Mouse (Mus musculus) limb, embryonic 14.5 days (tissue): ENCODE results near the gene Hist1h1c. TPM values are rescaled to one million over a fixed set of nuclear protein-coding genes. Genes with fewer than 3 reads are reported as not detected.
"Not testable (repeated sequence)": the region's sequence is repeated elsewhere in the genome, so short reads cannot be mapped to it uniquely, and the experiment has no call there.

Experiments
- ATAC-seq: fragments of 200-750 bp; cut with Nextera tagmentation; 2 replicates; pipeline ENCODE4 v1.8.0; 2017; ENCODE audit warnings: low read depth, moderate number of reproducible peaks, moderate TSS enrichment; ENCODE audit not compliant: low FRiP score
- DNase-seq: peaks from one replicate; pipeline ENCODE4 v3.0.0-alpha.2; 2015; ENCODE audit warnings: low spot score
- H3K27ac ChIP-seq: fragments of 300-500 bp; sonication (generic); replicated peaks from 2 replicates; pipeline ENCODE4 v1.5.1; 2014; ENCODE audit warnings: low read depth, mild to moderate bottlenecking, low read length, moderate library complexity, mixed read lengths
- H3K27me3 ChIP-seq: fragments of 300-500 bp; sonication (generic); 2 replicates; pipeline ENCODE4 v1.6.1; 2014; ENCODE audit warnings: low read length, mixed read lengths; ENCODE audit not compliant: control insufficient read depth, insufficient read depth
- H3K36me3 ChIP-seq: fragments of 300-500 bp; sonication (generic); 2 replicates; pipeline ENCODE4 v1.6.1; 2014; ENCODE audit warnings: mild to moderate bottlenecking, low read length, moderate library complexity, mixed read lengths; ENCODE audit not compliant: control insufficient read depth, insufficient read depth
- H3K4me1 ChIP-seq: fragments of 300-500 bp; sonication (generic); 2 replicates; pipeline ENCODE4 v1.6.1; 2014; ENCODE audit warnings: antibody characterized with exemption, low read length, mixed read lengths; ENCODE audit not compliant: control insufficient read depth, insufficient read depth
- H3K4me2 ChIP-seq: fragments of 300-500 bp; sonication (generic); replicated peaks from 2 replicates; pipeline ENCODE4 v1.6.1; 2014; ENCODE audit warnings: low read depth, mild to moderate bottlenecking, low read length, moderate library complexity; ENCODE audit not compliant: severe bottlenecking
- H3K4me3 ChIP-seq: fragments of 300-500 bp; sonication (generic); replicated peaks from 2 replicates; pipeline ENCODE4 v1.5.1; 2014; ENCODE audit warnings: low read length
- H3K9ac ChIP-seq: fragments of 300-500 bp; sonication (generic); 2 replicates; pipeline ENCODE4 v1.6.1; 2014; ENCODE audit warnings: mild to moderate bottlenecking, low read depth, low read length, moderate library complexity; ENCODE audit not compliant: severe bottlenecking
- H3K9me3 ChIP-seq: fragments of 300-500 bp; sonication (generic); 2 replicates; pipeline ENCODE4 v1.6.1; 2016; ENCODE audit warnings: low read length; ENCODE audit not compliant: control insufficient read depth
- POLR2A ChIP-seq: fragments of 200-500 bp; IDR thresholded peaks from 2 replicates; pipeline ENCODE4 v1.8.0; 2012; ENCODE audit warnings: inconsistent platforms, mild to moderate bottlenecking, moderate library complexity, borderline replicate concordance; ENCODE audit not compliant: insufficient read depth, insufficient read length; ENCODE audit errors: extremely low read depth
- WGBS: fragments of 180-500 bp; shearing (Covaris S2); extraction: QIAGEN DNeasy Blood & Tissue Kit; methylation state at CpG from one replicate; pipeline ENCODE4 v1.1.7; 2014; 5-methylcytosine and 5-hydroxymethylcytosine counted together
- microRNA-seq: library from miRNA; unstranded; fragments of <30 nt; microRNA quantifications from one replicate; pipeline ENCODE4, GENCODE M21; 2016
- polyA plus RNA-seq, 2 experiments: library from polyadenylated mRNA; depleted of rRNA in 1 of 2; stranded (reverse) in 1 of 2; unstranded in 1 of 2; fragments of >200 nt; fragmentation: Nextera tagmentation in 1 of 2; extraction: Ambion mirVana in 1 of 2; gene quantifications; 2 replicates each; pipeline versions ENCODE4 v1.2.1 to v1.2.3; 2012 to 2014

The Hist1h1c gene
- polyA plus RNA-seq, 2 experiments, result 23.7 to 24.7 TPM

DNA sequence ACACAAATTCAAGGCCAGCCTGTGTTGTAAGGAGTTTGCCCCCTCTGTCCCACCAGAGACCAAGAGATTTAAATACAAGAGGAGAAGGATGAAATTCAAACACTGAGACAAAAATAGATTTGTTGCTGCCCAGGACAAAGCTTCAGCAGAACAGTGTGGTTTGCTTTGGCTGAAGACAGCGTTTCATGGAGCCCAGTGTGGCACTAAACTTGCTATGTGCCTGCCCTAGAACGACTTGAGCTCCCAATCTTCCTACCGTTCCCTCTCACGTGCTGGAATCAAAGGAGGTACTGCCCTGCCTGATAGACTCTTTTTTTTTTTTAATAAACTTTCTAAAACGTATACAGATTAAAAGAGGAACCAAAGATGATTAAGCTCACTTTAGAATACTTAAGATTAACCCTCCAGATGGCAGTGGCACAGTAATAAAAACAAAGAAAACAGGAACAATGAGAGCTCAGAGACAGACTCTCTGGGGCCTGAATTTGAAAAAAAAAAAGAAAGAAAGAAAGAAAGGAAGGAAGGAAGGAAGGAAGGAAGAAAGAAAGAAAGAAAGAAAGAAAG lies 30.3 kb downstream of the Hist1h1c start:
- Histone ChIP-seq H3K36me3 (no peaks in the 10 kb centered on the region), H3K27me3 (no peaks in the 10 kb centered on the region), H3K4me3 (no peak overlapping the region), H3K27ac (no peak overlapping the region), H3K9ac (no peak overlapping the region), H3K4me1 (peaks cover 6% of the 10 kb centered on the region), H3K9me3 (no peaks in the 10 kb centered on the region), H3K4me2 (no peak overlapping the region)
- no peak for TF ChIP-seq POLR2A
- DNase-seq (no peak), ATAC-seq (no peak)
- WGBS, result 53% methylated on average over 5 of the region's 5 CpGs

DNA sequence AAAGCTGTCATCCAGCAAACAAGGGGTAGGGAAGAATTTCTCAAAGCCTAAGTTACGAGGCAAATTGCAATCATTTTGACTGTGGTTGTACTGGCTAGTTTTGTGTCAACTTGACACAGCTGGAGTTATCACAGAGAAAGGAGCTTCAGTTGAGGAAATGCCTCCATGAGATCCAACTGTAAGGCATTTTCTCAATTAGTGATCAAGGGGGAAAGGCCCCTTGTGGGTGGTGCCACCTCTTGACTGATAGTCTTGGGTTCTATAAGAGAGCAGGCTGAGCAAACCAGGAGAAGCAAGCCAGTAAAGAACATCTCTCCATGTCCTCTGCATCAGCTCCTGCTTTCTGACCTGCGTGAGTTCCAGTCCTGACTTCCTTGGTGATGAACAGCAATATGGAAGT lies 31.0 kb downstream of the Hist1h1c start, which contains the start of gene Trim38:
TSS of gene Trim38 (plus strand) at position 301 of the 400 bp plus-strand sequence.
- H3K9me3 ChIP-seq, H3K4me3 ChIP-seq, H3K36me3 ChIP-seq, H3K4me2 ChIP-seq, H3K4me1 ChIP-seq, H3K27ac ChIP-seq, H3K27me3 ChIP-seq, DNase-seq, ATAC-seq, H3K9ac ChIP-seq: not testable (repeated sequence)
- WGBS, result 87% methylated on average over 2 of the region's 2 CpGs

DNA sequence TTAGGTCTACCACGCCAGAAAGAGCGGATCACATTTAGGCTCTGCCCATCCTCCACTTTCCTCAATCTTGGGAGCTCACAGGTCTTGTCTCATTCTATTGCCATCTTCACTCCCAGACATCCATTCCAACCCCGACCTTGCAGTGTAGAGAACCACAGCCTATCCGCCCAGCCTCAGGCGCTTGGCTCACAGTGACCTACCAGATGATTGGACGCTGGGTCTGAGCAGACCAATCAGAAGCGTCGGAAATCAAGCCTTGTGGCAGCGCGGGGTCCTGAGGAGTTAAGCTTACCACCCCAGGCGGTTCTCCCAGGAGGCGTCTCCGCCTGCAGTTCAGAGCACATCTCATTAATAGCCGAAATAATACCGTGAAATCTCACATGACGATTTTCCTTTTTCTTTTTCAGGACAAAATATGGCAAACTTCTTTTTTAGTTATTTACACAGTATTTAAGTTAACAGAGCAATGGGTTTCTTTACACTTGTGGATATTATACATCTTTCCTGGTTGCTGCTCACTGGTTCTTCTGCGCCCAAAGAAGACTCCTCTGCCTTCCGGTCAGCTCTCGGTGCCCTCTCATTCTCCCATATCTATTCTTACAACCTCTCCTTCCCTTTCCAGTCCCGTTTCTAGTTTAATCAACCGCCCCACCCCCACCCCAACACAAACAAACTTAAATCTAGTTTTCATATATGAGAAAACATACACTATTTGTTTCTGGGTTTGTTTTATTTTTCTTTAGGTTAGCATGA lies 34.1 kb downstream of the Hist1h1c start:
- peak overlapping the region; percentile 25 for H3K4me2 ChIP-seq
- no peak for TF ChIP-seq POLR2A
- DNase-seq, result peak; percentile 55
- no peaks in the 10 kb centered on the region for H3K4me1 ChIP-seq
- H3K9ac ChIP-seq, result no peak overlapping the region
- WGBS, result 23% methylated on average over 21 of the region's 21 CpGs
- no peaks in the 10 kb centered on the region for H3K27me3 ChIP-seq
- peak; percentile 87 for ATAC-seq
- no peaks in the 10 kb centered on the region for H3K36me3 ChIP-seq
- H3K27ac ChIP-seq, result no peak overlapping the region
- H3K4me3 ChIP-seq, result peak overlapping the region; percentile 7; the same call in 1 of the 2 replicates
- no peaks in the 10 kb centered on the region for H3K9me3 ChIP-seq

DNA sequence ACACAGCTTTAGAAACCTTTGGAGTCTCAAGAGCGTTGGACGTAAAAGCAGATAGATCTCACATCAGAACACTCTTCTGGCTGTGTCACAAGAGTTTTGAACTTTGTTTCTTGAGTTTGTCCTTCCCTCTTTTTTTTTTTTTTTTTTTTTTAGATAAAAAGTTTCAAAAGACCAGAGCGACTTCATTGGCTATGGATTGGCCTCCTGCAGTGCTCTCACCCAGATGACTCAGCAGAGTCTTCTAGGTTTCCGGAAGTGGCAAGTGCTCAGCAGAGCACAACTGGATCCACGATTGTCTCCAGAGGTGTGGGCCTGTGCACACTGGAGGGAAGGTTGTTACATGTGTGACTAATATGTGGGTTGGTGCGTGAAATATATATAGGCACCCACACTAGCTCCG lies 39.7 kb downstream of the Hist1h1c start:
- 93% methylated on average over 7 of the region's 7 CpGs for WGBS
- no peak for DNase-seq
- Histone ChIP-seq H3K27me3 (no peaks in the 10 kb centered on the region), H3K4me1 (no peaks in the 10 kb centered on the region), H3K9me3 (no peaks in the 10 kb centered on the region), H3K27ac (no peak overlapping the region), H3K4me2 (no peak overlapping the region), H3K9ac (no peak overlapping the region), H3K36me3 (no peaks in the 10 kb centered on the region), H3K4me3 (no peak overlapping the region)
- no peak for ATAC-seq
- TF ChIP-seq POLR2A, result no peak

DNA sequence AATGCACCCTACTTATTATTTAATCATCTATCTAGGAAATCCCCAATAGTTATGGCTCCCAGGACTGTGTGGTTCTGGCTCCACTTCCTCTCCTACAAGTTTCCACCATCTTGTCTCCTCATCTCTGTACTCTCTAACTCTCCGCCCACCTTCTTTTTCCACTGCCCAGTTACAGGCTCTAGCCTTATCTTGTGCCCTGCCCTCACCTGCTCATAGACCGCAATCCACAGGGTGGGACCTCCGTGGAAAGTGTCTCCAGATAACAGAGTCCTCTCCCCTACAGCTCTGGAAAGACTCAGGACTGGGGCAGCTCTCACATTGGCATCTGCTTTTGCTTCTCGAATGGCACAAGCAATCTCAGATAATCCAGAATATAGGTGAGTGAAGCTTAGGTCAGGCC lies 40.4 kb downstream of the Hist1h1c start:
- TF ChIP-seq POLR2A, result no peak
- ATAC-seq, result no peak
- Histone ChIP-seq H3K4me1 (no peaks in the 10 kb centered on the region), H3K36me3 (no peaks in the 10 kb centered on the region), H3K9me3 (no peaks in the 10 kb centered on the region), H3K9ac (no peak overlapping the region), H3K4me2 (no peak overlapping the region), H3K27me3 (no peaks in the 10 kb centered on the region), H3K4me3 (no peak overlapping the region), H3K27ac (no peak overlapping the region)
- DNase-seq, result no peak
- 83% methylated on average over 4 of the region's 4 CpGs for WGBS

Small RNA genes lying within 50 kb of the gene (microRNA-seq; reads per million reads assigned to microRNA genes)
- gene Gm44314, result not detected
- not detected for gene Gm44484

Other genes with a start within 250 kb of the Hist1h1c start
Only the 30 nearest of the 37 such genes appear.
- 4.1 and 7.4 TPM in 2 replicates for gene Hist1h3f, start 194.8 kb upstream of the Hist1h1c start, polyA plus RNA-seq (2012; rRNA removed)
- gene Hist1h3f, start 194.8 kb upstream of the Hist1h1c start, polyA plus RNA-seq (2014; fragmentation: Nextera tagmentation; extraction: Ambion mirVana), result 0.65 and 1.00 TPM in 2 replicates
- gene Hist1h4f, start 187.2 kb upstream of the Hist1h1c start, polyA plus RNA-seq (2012; rRNA removed), result 13.7 and 21.4 TPM in 2 replicates
- 2.6 and 2.8 TPM in 2 replicates for gene Hist1h4f, start 187.2 kb upstream of the Hist1h1c start, polyA plus RNA-seq (2014; fragmentation: Nextera tagmentation; extraction: Ambion mirVana)
- 0.50 and 0.62 TPM in 2 replicates for gene Hist1h1d, start 185.5 kb upstream of the Hist1h1c start, polyA plus RNA-seq (2012; rRNA removed)
- 0.47 and 0.61 TPM in 2 replicates for gene Hist1h1d, start 185.5 kb upstream of the Hist1h1c start, polyA plus RNA-seq (2014; fragmentation: Nextera tagmentation; extraction: Ambion mirVana)
- 36.1 and 54.1 TPM in 2 replicates for gene Hist1h3e, start 176.4 kb upstream of the Hist1h1c start, polyA plus RNA-seq (2012; rRNA removed)
- gene Hist1h3e, start 176.4 kb upstream of the Hist1h1c start, polyA plus RNA-seq (2014; fragmentation: Nextera tagmentation; extraction: Ambion mirVana), result 6.7 and 7.0 TPM in 2 replicates
- gene Hist1h2ae, start 167.6 kb upstream of the Hist1h1c start, polyA plus RNA-seq (2012; rRNA removed), result 19.8 and 35.0 TPM in 2 replicates
- 103 and 109 TPM in 2 replicates for gene Hist1h2ae, start 167.6 kb upstream of the Hist1h1c start, polyA plus RNA-seq (2014; fragmentation: Nextera tagmentation; extraction: Ambion mirVana)
- gene Hist1h2bg, start 167.4 kb upstream of the Hist1h1c start, polyA plus RNA-seq (2012; rRNA removed), result 38.9 and 60.8 TPM in 2 replicates
- gene Hist1h2bg, start 167.4 kb upstream of the Hist1h1c start, polyA plus RNA-seq (2014; fragmentation: Nextera tagmentation; extraction: Ambion mirVana), result 6.9 and 10.0 TPM in 2 replicates
- gene Hist1h2bf, start 164.6 kb upstream of the Hist1h1c start, polyA plus RNA-seq (2012; rRNA removed), result 17.8 and 25.9 TPM in 2 replicates
- gene Hist1h2bf, start 164.6 kb upstream of the Hist1h1c start, polyA plus RNA-seq (2014; fragmentation: Nextera tagmentation; extraction: Ambion mirVana), result 5.3 and 8.5 TPM in 2 replicates
- gene Hist1h2ad, start 164.4 kb upstream of the Hist1h1c start, polyA plus RNA-seq (2012; rRNA removed), result 6.1 and 13.9 TPM in 2 replicates
- gene Hist1h2ad, start 164.4 kb upstream of the Hist1h1c start, polyA plus RNA-seq (2014; fragmentation: Nextera tagmentation; extraction: Ambion mirVana), result 1.2 and 5.3 TPM in 2 replicates
- 30.0 and 33.8 TPM in 2 replicates for gene Hist1h3d, start 163.0 kb upstream of the Hist1h1c start, polyA plus RNA-seq (2012; rRNA removed)
- gene Hist1h3d, start 163.0 kb upstream of the Hist1h1c start, polyA plus RNA-seq (2014; fragmentation: Nextera tagmentation; extraction: Ambion mirVana), result 6.8 and 10.4 TPM in 2 replicates
- 9.4 and 9.8 TPM in 2 replicates for gene Hist1h4d, start 157.2 kb upstream of the Hist1h1c start, polyA plus RNA-seq (2012; rRNA removed)
- 95.5 and 101 TPM in 2 replicates for gene Hist1h4d, start 157.2 kb upstream of the Hist1h1c start, polyA plus RNA-seq (2014; fragmentation: Nextera tagmentation; extraction: Ambion mirVana)
- gene Hist1h2be, start 117.7 kb upstream of the Hist1h1c start, polyA plus RNA-seq (2012; rRNA removed), result 3.0 and 3.4 TPM in 2 replicates
- gene Hist1h2be, start 117.7 kb upstream of the Hist1h1c start, polyA plus RNA-seq (2014; fragmentation: Nextera tagmentation; extraction: Ambion mirVana), result 1.2 and 1.5 TPM in 2 replicates
- gene Hist1h1e, start 116.2 kb upstream of the Hist1h1c start, polyA plus RNA-seq (2012; rRNA removed), result 7.4 and 7.7 TPM in 2 replicates
- 15.8 and 16.4 TPM in 2 replicates for gene Hist1h1e, start 116.2 kb upstream of the Hist1h1c start, polyA plus RNA-seq (2014; fragmentation: Nextera tagmentation; extraction: Ambion mirVana)
- gene Hist1h2ac, start 54.9 kb upstream of the Hist1h1c start, polyA plus RNA-seq (2012; rRNA removed), result 1.6 and 2.7 TPM in 2 replicates
- gene Hist1h2ac, start 54.9 kb upstream of the Hist1h1c start, polyA plus RNA-seq (2014; fragmentation: Nextera tagmentation; extraction: Ambion mirVana), result 0.65 and 0.78 TPM in 2 replicates
- gene Hist1h2bc, start 54.6 kb upstream of the Hist1h1c start, polyA plus RNA-seq (2012; rRNA removed), result 48.2 and 49.5 TPM in 2 replicates
- gene Hist1h2bc, start 54.6 kb upstream of the Hist1h1c start, polyA plus RNA-seq (2014; fragmentation: Nextera tagmentation; extraction: Ambion mirVana), result 34.9 and 44.4 TPM in 2 replicates
- gene Hist1h1t, start 43.0 kb upstream of the Hist1h1c start, polyA plus RNA-seq (2012; rRNA removed), result 0.20 and 0.33 TPM in 2 replicates
- gene Hist1h1t, start 43.0 kb upstream of the Hist1h1c start, polyA plus RNA-seq (2014; fragmentation: Nextera tagmentation; extraction: Ambion mirVana), result 0.21 TPM in 1 of 2 replicates, not detected in the other
- gene Hist1h4c, start 40.4 kb upstream of the Hist1h1c start, polyA plus RNA-seq (2012; rRNA removed), result 5.6 and 10.0 TPM in 2 replicates
- 8.7 and 10.2 TPM in 2 replicates for gene Hist1h4c, start 40.4 kb upstream of the Hist1h1c start, polyA plus RNA-seq (2014; fragmentation: Nextera tagmentation; extraction: Ambion mirVana)
- gene Hfe, start 28.0 kb upstream of the Hist1h1c start, polyA plus RNA-seq (2012; rRNA removed), result 3.6 and 4.5 TPM in 2 replicates
- gene Hfe, start 28.0 kb upstream of the Hist1h1c start, polyA plus RNA-seq (2014; fragmentation: Nextera tagmentation; extraction: Ambion mirVana), result 9.3 and 10.5 TPM in 2 replicates
- 41.4 and 92.0 TPM in 2 replicates for gene Hist1h3c, start 6.8 kb downstream of the Hist1h1c start, polyA plus RNA-seq (2012; rRNA removed)
- gene Hist1h3c, start 6.8 kb downstream of the Hist1h1c start, polyA plus RNA-seq (2014; fragmentation: Nextera tagmentation; extraction: Ambion mirVana), result 8.1 and 12.0 TPM in 2 replicates
- gene Hist1h2bb, start 7.9 kb downstream of the Hist1h1c start, polyA plus RNA-seq (2012; rRNA removed), result 13.5 and 15.9 TPM in 2 replicates
- gene Hist1h2bb, start 7.9 kb downstream of the Hist1h1c start, polyA plus RNA-seq (2014; fragmentation: Nextera tagmentation; extraction: Ambion mirVana), result 1.2 and 1.4 TPM in 2 replicates
- 37.1 and 40.4 TPM in 2 replicates for gene Hist1h2ab, start 12.3 kb downstream of the Hist1h1c start, polyA plus RNA-seq (2012; rRNA removed)
- gene Hist1h2ab, start 12.3 kb downstream of the Hist1h1c start, polyA plus RNA-seq (2014; fragmentation: Nextera tagmentation; extraction: Ambion mirVana), result 39.0 and 40.1 TPM in 2 replicates
- 52.4 and 65.5 TPM in 2 replicates for gene Hist1h3b, start 13.5 kb downstream of the Hist1h1c start, polyA plus RNA-seq (2012; rRNA removed)
- 6.5 and 12.4 TPM in 2 replicates for gene Hist1h3b, start 13.5 kb downstream of the Hist1h1c start, polyA plus RNA-seq (2014; fragmentation: Nextera tagmentation; extraction: Ambion mirVana)
- gene Hist1h4b, start 18.2 kb downstream of the Hist1h1c start, polyA plus RNA-seq (2012; rRNA removed), result 20.0 and 26.6 TPM in 2 replicates
- gene Hist1h4b, start 18.2 kb downstream of the Hist1h1c start, polyA plus RNA-seq (2014; fragmentation: Nextera tagmentation; extraction: Ambion mirVana), result 4.4 and 6.6 TPM in 2 replicates
- gene Hist1h4a, start 22.4 kb downstream of the Hist1h1c start, polyA plus RNA-seq (2012; rRNA removed), result 10.1 and 16.1 TPM in 2 replicates
- 0.84 and 0.90 TPM in 2 replicates for gene Hist1h4a, start 22.4 kb downstream of the Hist1h1c start, polyA plus RNA-seq (2014; fragmentation: Nextera tagmentation; extraction: Ambion mirVana)
- gene Hist1h3a, start 23.6 kb downstream of the Hist1h1c start, polyA plus RNA-seq (2012; rRNA removed), result 39.9 and 88.3 TPM in 2 replicates
- 7.8 and 8.6 TPM in 2 replicates for gene Hist1h3a, start 23.6 kb downstream of the Hist1h1c start, polyA plus RNA-seq (2014; fragmentation: Nextera tagmentation; extraction: Ambion mirVana)
- 4.7 and 5.4 TPM in 2 replicates for gene Hist1h1a, start 24.9 kb downstream of the Hist1h1c start, polyA plus RNA-seq (2012; rRNA removed)
- 3.6 and 4.8 TPM in 2 replicates for gene Hist1h1a, start 24.9 kb downstream of the Hist1h1c start, polyA plus RNA-seq (2014; fragmentation: Nextera tagmentation; extraction: Ambion mirVana)
- gene Trim38, start 31.1 kb downstream of the Hist1h1c start, polyA plus RNA-seq (2012; rRNA removed), result 0.04 and 0.13 TPM in 2 replicates
- not detected in 2 replicates for gene Trim38, start 31.1 kb downstream of the Hist1h1c start, polyA plus RNA-seq (2014; fragmentation: Nextera tagmentation; extraction: Ambion mirVana)
- 0.01 TPM in 1 of 2 replicates, not detected in the other for gene Slc17a2, start 68.2 kb downstream of the Hist1h1c start, polyA plus RNA-seq (2012; rRNA removed)
- gene Slc17a2, start 68.2 kb downstream of the Hist1h1c start, polyA plus RNA-seq (2014; fragmentation: Nextera tagmentation; extraction: Ambion mirVana), result not detected in 2 replicates
- 0.20 and 0.29 TPM in 2 replicates for gene Slc17a3, start 100.6 kb downstream of the Hist1h1c start, polyA plus RNA-seq (2012; rRNA removed)
- 0.39 and 0.44 TPM in 2 replicates for gene Slc17a3, start 100.6 kb downstream of the Hist1h1c start, polyA plus RNA-seq (2014; fragmentation: Nextera tagmentation; extraction: Ambion mirVana)
- 0.04 and 0.05 TPM in 2 replicates for gene Slc17a1, start 128.9 kb downstream of the Hist1h1c start, polyA plus RNA-seq (2012; rRNA removed)
- 0.30 TPM in 1 of 2 replicates, not detected in the other for gene Slc17a1, start 128.9 kb downstream of the Hist1h1c start, polyA plus RNA-seq (2014; fragmentation: Nextera tagmentation; extraction: Ambion mirVana)
- gene Slc17a4, start 176.2 kb downstream of the Hist1h1c start, polyA plus RNA-seq (2012; rRNA removed), result not detected in 2 replicates
- gene Slc17a4, start 176.2 kb downstream of the Hist1h1c start, polyA plus RNA-seq (2014; fragmentation: Nextera tagmentation; extraction: Ambion mirVana), result not detected in 2 replicates